Mouse (Mus musculus) lung, postnatal 0 days (tissue): ENCODE results near the gene Terf2ip. TPM values are rescaled to one million over a fixed set of nuclear protein-coding genes. Genes with fewer than 3 reads are reported as not detected.

ENCODE experiments used
- ATAC-seq: fragments of 200-750 bp; cut with Nextera tagmentation; 2 replicates; pipeline ENCODE4 v1.8.0; 2017; ENCODE audit warnings: moderate library complexity
- DNase-seq: peaks from one replicate; pipeline ENCODE4 v3.0.0-alpha.2; 2016; ENCODE audit warnings: low spot score
- H3K27ac ChIP-seq: fragments of 300-500 bp; sonication (generic); 2 replicates; pipeline ENCODE4 v1.5.1; 2014; ENCODE audit warnings: antibody characterized with exemption, mild to moderate bottlenecking, low read length, mixed read lengths
- H3K27me3 ChIP-seq: fragments of 300-500 bp; sonication (generic); replicated peaks from 2 replicates; pipeline ENCODE4 v1.6.1; 2014; ENCODE audit warnings: low read length, mixed read lengths; ENCODE audit not compliant: insufficient read depth
- H3K36me3 ChIP-seq: fragments of 300-500 bp; sonication (generic); 2 replicates; pipeline ENCODE4 v1.6.1; 2014; ENCODE audit warnings: low read length, mixed read lengths; ENCODE audit not compliant: insufficient read depth
- H3K4me1 ChIP-seq: fragments of 300-500 bp; sonication (generic); 2 replicates; pipeline ENCODE4 v1.6.1; 2014; ENCODE audit warnings: antibody characterized with exemption, low read depth, low read length, mixed read lengths; ENCODE audit not compliant: insufficient read depth
- H3K4me2 ChIP-seq: fragments of 300-500 bp; sonication (generic); replicated peaks from 2 replicates; pipeline ENCODE4 v1.6.1; 2014; ENCODE audit warnings: low read depth, mild to moderate bottlenecking, low read length, moderate library complexity, mixed read lengths
- H3K4me3 ChIP-seq: fragments of 300-500 bp; sonication (generic); 2 replicates; pipeline ENCODE4 v1.5.1; 2014; ENCODE audit warnings: low read depth, low read length
- H3K9ac ChIP-seq: fragments of 300-500 bp; sonication (generic); replicated peaks from 2 replicates; pipeline ENCODE4 v1.6.1; 2014; ENCODE audit warnings: low read depth, mild to moderate bottlenecking
- H3K9me3 ChIP-seq: fragments of 300-500 bp; sonication (generic); 2 replicates; pipeline ENCODE4 v1.6.1; 2016; ENCODE audit warnings: low read length, mixed read lengths
- CTCF ChIP-seq: IDR thresholded peaks from 2 replicates; pipeline ENCODE4 v1.5.1; 2016; ENCODE audit warnings: antibody characterized with exemption, mild to moderate bottlenecking
- EP300 ChIP-seq: IDR thresholded peaks from 2 replicates; pipeline ENCODE4 v1.6.1; 2016; ENCODE audit warnings: antibody characterized with exemption, mild to moderate bottlenecking, control low read depth
- WGBS: fragments of 180-500 bp; shearing (Covaris S2); extraction: QIAGEN DNeasy Blood & Tissue Kit; methylation state at CpG from one replicate; pipeline ENCODE4 v1.1.7; 2014; 5-methylcytosine and 5-hydroxymethylcytosine counted together
- polyA plus RNA-seq: library from polyadenylated mRNA; unstranded; fragments of >200 nt; fragmentation: Nextera tagmentation; extraction: Ambion mirVana; gene quantifications from 2 replicates; pipeline ENCODE4 v1.2.1, GENCODE M21; 2015

Gene Terf2ip
- polyA plus RNA-seq, 1 experiment from 2014 or later = 13.3 TPM

DNA sequence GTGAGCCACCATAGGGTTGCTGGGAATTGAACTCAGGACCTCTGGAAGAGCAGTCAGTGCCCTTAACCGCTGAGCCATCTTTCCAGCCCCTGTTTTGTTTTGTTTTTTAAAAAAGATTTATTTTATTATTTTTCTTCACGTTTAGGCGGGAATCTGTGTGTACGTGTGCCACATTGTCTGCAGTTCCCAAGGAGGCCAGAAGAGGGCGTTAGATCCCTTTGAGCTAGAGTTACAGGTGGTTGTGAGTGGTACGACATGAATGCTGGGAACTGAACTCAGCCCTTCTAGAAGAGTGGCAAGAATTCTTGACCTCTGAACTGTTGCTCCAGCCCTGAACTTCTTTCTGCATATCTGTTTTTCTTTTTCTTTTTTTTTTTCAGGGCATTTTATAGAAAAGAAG is 38.8 kb downstream of the Terf2ip start:
- WGBS = 71% methylated on average over 6 of the region's 6 CpGs
- no peak for ATAC-seq

DNA sequence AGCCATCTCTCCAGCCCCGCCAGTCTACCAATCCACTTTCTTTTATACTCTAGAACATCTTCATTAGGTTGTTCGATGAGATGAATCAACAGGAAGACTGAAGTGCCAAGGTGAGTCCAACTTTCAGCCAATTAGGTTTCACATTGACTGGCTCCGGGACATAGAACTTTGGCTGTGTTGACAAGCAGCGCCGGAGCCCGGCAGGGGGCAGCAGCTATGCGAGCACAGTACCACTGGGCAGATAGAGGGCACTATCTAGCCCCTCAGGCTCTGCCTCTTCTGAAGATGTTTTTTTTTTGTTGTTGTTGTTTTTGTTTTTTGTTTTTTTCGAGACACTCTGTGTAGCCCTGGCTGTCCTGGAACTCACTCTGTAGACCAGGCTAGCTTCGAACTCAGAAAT is 40.3 kb downstream of the Terf2ip start:
- Histone ChIP-seq H3K4me1 (no peaks in the 10 kb centered on the region), H3K36me3 (no peaks in the 10 kb centered on the region), H3K27me3 (no peaks in the 10 kb centered on the region), H3K27ac (no peak overlapping the region), H3K9me3 (no peaks in the 10 kb centered on the region), H3K9ac (no peak overlapping the region), H3K4me3 (no peak overlapping the region), H3K4me2 (no peak overlapping the region)
- WGBS = 69% methylated on average over 9 of the region's 9 CpGs
- DNase-seq (no peak), ATAC-seq (no peak)
- TF ChIP-seq CTCF (no peak; the same call in 1 of the 2 replicates), EP300 (no peak)

More for the DNA sequence above, 38.8 kb downstream of the Terf2ip start:
- H3K4me2 ChIP-seq = no peak overlapping the region
- H3K27me3 ChIP-seq = no peaks in the 10 kb centered on the region
- no peak overlapping the region for H3K4me3 ChIP-seq
- no peak overlapping the region for H3K27ac ChIP-seq
- DNase-seq = no peak
- H3K9me3 ChIP-seq = no peaks in the 10 kb centered on the region
- no peak overlapping the region for H3K9ac ChIP-seq
- no peaks in the 10 kb centered on the region for H3K4me1 ChIP-seq
- H3K36me3 ChIP-seq = no peaks in the 10 kb centered on the region
- TF ChIP-seq CTCF = 0 out of 2 replicates have a peak, but pooled peaks have one; percentile 12
- no peak for TF ChIP-seq EP300

DNA sequence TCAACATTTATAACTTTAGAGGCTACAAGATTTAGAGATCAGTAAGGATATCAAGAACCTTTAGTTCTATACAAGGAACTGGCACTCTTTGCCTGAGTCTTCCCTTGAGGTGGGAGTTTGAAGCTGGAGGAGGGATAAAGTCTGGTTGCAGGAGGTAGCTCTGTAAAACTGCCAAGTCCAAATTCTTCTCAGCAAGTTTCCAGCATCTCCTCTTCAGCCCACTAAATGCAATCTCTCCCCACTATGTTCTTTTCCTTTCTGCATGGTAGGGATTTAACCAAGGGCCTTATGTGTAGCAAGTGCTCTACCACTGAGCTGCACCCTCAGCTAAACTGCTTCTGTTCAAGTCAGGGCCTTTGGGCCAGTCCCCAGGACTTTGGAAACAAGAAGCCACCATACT is 43.3 kb downstream of the Terf2ip start:
- no peak overlapping the region for H3K27ac ChIP-seq
- no peak overlapping the region for H3K4me3 ChIP-seq
- no peaks in the 10 kb centered on the region for H3K4me1 ChIP-seq
- H3K9me3 ChIP-seq = no peaks in the 10 kb centered on the region
- H3K4me2 ChIP-seq = no peak overlapping the region
- TF ChIP-seq CTCF (no peak), EP300 (no peak)
- DNase-seq = no peak
- no peaks in the 10 kb centered on the region for H3K27me3 ChIP-seq
- no peak overlapping the region for H3K9ac ChIP-seq
- no peak for ATAC-seq
- H3K36me3 ChIP-seq = no peaks in the 10 kb centered on the region

DNA sequence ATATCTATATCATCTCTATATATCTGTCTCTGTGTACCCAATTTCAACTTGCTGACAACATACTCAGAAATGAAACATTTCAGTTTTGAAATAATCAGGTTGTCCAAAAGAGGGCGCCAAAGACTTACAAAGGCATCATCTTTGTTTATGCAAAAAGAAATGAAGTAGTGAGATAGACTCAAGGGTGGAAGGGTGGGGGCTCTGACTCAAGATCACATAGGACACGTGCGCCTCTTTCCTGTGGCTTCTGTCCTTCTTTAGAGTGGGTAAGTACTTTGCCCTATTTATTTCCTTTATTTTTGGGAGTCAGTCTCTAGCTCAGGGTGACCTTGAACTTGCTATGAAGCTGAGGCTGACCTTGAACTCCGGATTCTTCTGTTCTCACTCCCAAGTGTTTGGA is 50.2 kb downstream of the Terf2ip start:
- H3K4me3 ChIP-seq = no peak overlapping the region
- no peaks in the 10 kb centered on the region for H3K9me3 ChIP-seq
- H3K27ac ChIP-seq = no peak overlapping the region
- no peak overlapping the region for H3K4me2 ChIP-seq
- 25% methylated on average over 4 of the region's 4 CpGs for WGBS
- no peak overlapping the region for H3K9ac ChIP-seq
- DNase-seq (peak; percentile 65), ATAC-seq (no peak)
- H3K27me3 ChIP-seq = no peaks in the 10 kb centered on the region
- H3K4me1 ChIP-seq = no peaks in the 10 kb centered on the region
- H3K36me3 ChIP-seq = no peaks in the 10 kb centered on the region
- TF ChIP-seq EP300 (no peak), CTCF (peak; percentile 77)

Other genes starting within 250 kb of the Terf2ip start
- gene Cfdp1, start 157.1 kb upstream of the Terf2ip start, polyA plus RNA-seq = 93.9 and 102 TPM in 2 replicates
- 10.5 and 11.3 TPM in 2 replicates for gene Tmem170, start 134.6 kb upstream of the Terf2ip start, polyA plus RNA-seq
- 5.3 and 6.3 TPM in 2 replicates for gene Chst5, start 101.0 kb upstream of the Terf2ip start, polyA plus RNA-seq
- gene Tmem231, start 77.5 kb upstream of the Terf2ip start, polyA plus RNA-seq = 5.6 and 5.9 TPM in 2 replicates
- gene Gabarapl2, start 70.7 kb upstream of the Terf2ip start, polyA plus RNA-seq = 287 and 320 TPM in 2 replicates
- gene Adat1, start 19.1 kb upstream of the Terf2ip start, polyA plus RNA-seq = 2.4 and 2.8 TPM in 2 replicates
- 67.8 and 70.5 TPM in 2 replicates for gene Kars, start 75 bp upstream of the Terf2ip start, polyA plus RNA-seq
- 0.24 TPM in 1 of 2 replicates, not detected in the other for gene Gm6793, start 3.6 kb downstream of the Terf2ip start, polyA plus RNA-seq